Comparison of ENCODE assay signal across 8 mouse cellular contexts in the genomic region with DNA sequence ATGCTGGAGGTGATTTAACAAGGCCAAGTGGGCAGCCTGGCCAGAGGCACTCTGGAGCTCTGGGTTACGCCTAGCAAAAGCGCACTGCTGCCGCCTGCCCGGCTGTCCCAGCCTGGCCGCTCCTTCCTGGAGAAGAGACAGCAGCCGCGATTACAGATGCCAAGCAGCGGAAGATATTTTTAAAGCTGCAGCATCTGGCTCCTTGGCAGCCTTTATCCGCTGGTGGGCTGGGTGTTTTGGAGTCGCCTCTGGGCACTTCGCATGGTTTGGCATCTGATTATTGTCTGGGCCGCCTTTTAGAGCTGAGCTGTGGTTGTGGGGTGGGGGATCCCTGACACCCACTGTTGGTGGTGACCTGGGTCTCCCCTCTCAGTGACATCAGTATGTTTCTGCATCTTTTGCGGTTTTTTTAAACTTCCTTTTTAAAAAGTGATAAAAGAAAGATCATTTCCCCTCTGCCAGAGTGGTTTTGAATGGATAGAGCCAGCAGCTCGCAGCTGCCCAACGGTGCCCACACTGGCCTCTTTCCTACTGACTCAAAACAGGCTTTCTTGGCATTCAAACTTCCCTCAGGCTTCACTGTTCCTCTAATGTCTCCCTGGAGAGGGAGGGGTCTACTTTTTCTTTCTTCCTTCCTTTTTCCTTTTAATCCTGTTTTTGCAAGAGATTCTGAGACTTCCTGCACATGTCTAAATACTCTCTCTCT.
DNase-seq lines count a peak whose midpoint lies in the region; ATAC-seq and TF ChIP-seq lines count a peak whose summit lies in the region.

No protein-coding gene starts in this region.

- ATAC-seq in cerebellum, adult (ENCODE audit: insufficient number of reproducible peaks, low FRiP score, low TSS enrichment): 0 out of 2 replicates have a peak, but pooled peaks have one; percentile 36
- peak; percentile 17 for ATAC-seq in CD4-positive, CD25-positive, alpha-beta regulatory T cell, adult 4 months
- peak; percentile 80 for ATAC-seq in forebrain, postnatal 0 days

- no peaks in the 10 kb centered on the region for H3K27me3 ChIP-seq in forebrain, postnatal 0 days (ENCODE audit: insufficient read depth, low read length)

- peaks cover 5% of the 10 kb centered on the region; the same call in 1 of the 2 replicates for H3K4me1 ChIP-seq in forebrain, postnatal 0 days (ENCODE audit: insufficient read depth)

- intact Hi-C loops in left cerebral cortex, postnatal 36 days (cut with DNase I): loop anchor here (5.0 kb wide), 1 partner anchor 37 kb away; no protein-coding TSS in a partner anchor

- DNase-seq in cerebellum, adult 9-10 months: no peak
- peak; percentile 74 for DNase-seq in forebrain, postnatal 0 days
- DNase-seq in heart, postnatal 4 days: peak; percentile 53
- peak; percentile 73 to 74 for DNase-seq in left cerebral cortex, postnatal 36 days (ENCODE audit: low spot score in 2 of 2)
- DNase-seq in right cerebral cortex, adult 2 months (ENCODE audit: low spot score in 2 of 2): peak; percentile 52 to 75
- DNase-seq in adipocyte (ENCODE audit: low spot score): no peak

- WGBS in forebrain, postnatal 0 days: 16% methylated on average over 15 of the region's 15 CpGs

- no peaks in the 10 kb centered on the region for H3K9me3 ChIP-seq in forebrain, postnatal 0 days (ENCODE audit: low read length)

- peak overlapping the region; percentile 32 for H3K4me2 ChIP-seq in forebrain, postnatal 0 days (ENCODE audit: low read depth)

- peak overlapping the region; percentile 36 for H3K27ac ChIP-seq in forebrain, postnatal 0 days (ENCODE audit: low read depth, low read length)

- no peak overlapping the region for H3K4me3 ChIP-seq in forebrain, postnatal 0 days (ENCODE audit: low read depth, low read length)

- H3K9ac ChIP-seq in forebrain, postnatal 0 days: 0 out of 2 replicates have a peak overlapping the region, but pooled peaks have one; percentile 14

- no peaks in the 10 kb centered on the region for H3K36me3 ChIP-seq in forebrain, postnatal 0 days (ENCODE audit: insufficient read depth)

- no peak for TF ChIP-seq CTCF in forebrain, postnatal 0 days (IDR thresholded peaks at IDR 0.05; ENCODE audit: low read depth)

Comparison
In these comparisons a context has a peak if more than half of its experiments do, and no peak if none do; other contexts are left out.
1. ATAC-seq: peak in every context shown above with its lines; median percentile 80 in forebrain, postnatal 0 days; 36 in cerebellum, adult; 17 in CD4-positive, CD25-positive, alpha-beta regulatory T cell, adult 4 months.
2. DNase-seq: peak in forebrain, postnatal 0 days (single experiment), heart, postnatal 4 days (single experiment), left cerebral cortex, postnatal 36 days (2 of 2) and right cerebral cortex, adult 2 months (2 of 2); none in cerebellum, adult 9-10 months (single experiment) and adipocyte (single experiment).